Mouse (Mus musculus): ENCODE data around the gene Uprt.

GRCm38 (mm10) chrX:104501765-104502164 is 19.1 kb downstream of the Uprt start:
- TF ChIP-seq CTCF (conservative IDR thresholded peaks at IDR 0.05; ENCODE audit: low read length), result no peak
- TF ChIP-seq NANOG (IDR thresholded peaks at IDR 0.05; ENCODE audit: borderline replicate concordance, low read length), result no peak
- TF ChIP-seq POU5F1 (IDR thresholded peaks at IDR 0.05; ENCODE audit: borderline replicate concordance, low read length), result no peak
